Mouse (Mus musculus) layer of hippocampus, postnatal 25 days (tissue): ENCODE results near the gene Rftn1. TPM values are rescaled to one million over a fixed set of nuclear protein-coding genes. Genes with fewer than 3 reads are reported as not detected.

Experiments
- DNase-seq, 2 experiments: peaks; one replicate each; pipeline ENCODE4 v3.0.0; 2022; ENCODE audit warnings: mixed read lengths in 2 of 2, low spot score in 1 of 2; ENCODE audit errors: extremely low spot score in 1 of 2
- total RNA-seq, 2 experiments: library from RNA; stranded (reverse); gene quantifications; 2 replicates each; pipeline ENCODE4 v1.2.3; 2021

Rftn1 gene
- total RNA-seq, 2 experiments from 2014 or later = 14.2 to 14.7 TPM

- no peak for DNase-seq
Measured at GRCm38 (mm10) chr17:50205152-50205782, 14.8 kb upstream of the Rftn1 start.

GRCm38 (mm10) chr17:50201828-50202445 is 11.5 kb upstream of the Rftn1 start:
- no peak for DNase-seq

DNA sequence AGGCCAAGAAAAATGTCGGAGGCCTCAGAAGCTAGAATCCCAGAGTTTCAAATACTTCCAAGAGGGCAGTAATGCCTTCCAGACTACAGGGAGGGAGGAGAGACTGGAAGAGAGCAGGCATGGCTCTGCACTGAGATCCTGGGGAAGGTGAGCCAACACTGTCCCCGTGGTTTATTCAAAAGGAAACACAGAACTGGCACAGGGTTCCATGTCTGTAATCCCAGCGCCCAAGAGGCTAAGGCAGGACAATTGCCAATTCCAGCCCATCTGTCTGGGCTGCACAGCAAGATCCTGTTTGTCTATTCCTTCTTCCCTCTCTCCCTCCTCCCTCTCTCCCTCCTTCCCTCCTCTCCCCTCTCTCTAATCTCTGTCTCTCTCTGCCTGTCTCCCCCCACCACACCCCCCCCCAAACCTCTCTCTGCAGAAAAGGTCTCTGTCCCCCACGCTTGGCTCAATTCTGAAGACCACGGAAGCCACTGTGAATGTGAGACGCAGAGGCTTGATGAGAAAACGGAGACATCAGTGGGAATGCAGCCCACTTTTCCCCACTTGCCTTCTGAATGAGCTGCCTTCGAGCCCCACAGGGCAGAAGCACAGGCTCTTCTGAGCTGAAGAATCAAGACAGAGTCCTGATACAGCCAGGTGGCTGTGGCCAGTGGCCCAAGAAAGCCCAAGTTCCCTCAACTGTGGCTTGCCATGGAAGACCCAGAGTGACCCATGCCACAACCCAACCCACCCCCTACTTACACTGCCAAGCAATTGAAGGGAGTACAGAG is 8.8 kb upstream of the Rftn1 start:
- no peak for DNase-seq

DNA sequence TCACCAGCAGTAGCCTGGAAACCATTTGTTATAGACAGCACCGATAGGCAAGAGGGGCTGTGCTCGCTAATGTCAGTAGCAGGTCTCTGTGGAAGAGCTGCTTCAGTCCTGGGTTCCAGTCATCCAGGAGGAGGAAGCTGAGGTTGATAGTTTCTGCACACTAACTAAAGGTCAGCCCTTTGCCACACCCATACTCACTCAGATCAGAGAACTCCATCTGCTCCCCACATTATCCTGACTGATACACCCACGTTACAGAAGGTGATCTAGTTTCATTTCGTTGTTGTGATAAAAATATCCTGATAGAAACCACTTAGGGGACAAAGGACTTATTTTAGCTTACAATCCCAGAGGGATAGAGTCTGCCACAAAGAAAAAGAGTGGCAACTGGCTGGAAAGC is 7.1 kb upstream of the Rftn1 start:
- DNase-seq = no peak

DNA sequence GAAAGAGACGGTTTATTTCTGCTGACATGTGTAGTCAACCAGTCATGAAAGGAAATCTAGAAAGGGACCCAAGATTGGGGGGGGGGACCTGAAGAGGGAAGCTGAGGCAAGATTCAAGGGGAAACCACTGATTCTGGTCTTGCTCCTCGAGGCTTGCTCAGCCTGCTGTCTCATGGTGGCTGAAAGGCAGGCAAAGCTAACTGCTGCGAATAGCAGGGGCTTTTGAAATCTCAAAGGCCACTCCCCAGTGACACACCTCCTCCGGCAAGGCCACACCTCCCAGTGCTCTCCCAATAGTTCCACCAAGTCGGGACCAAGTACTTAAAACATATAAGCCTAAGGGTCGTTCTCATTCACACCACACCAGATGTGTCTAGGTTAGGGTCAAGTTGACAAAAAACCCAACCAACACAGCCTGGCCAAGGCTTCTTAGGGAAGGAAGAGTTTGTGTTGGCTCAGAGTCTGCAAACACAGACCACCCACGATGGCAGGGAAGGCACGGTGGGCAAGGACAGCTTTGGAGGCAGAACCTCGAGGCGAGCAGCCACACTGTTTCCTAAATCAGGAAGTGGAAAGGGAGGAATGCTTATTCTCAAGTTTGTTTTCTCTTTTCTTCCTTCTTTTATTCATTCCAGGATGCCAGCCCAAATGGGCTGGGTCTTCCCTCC is 5.7 kb upstream of the Rftn1 start:
- DNase-seq = no peak

GRCm38 (mm10) chr17:50195399-50195798 is 4.9 kb upstream of the Rftn1 start:
- no peak for DNase-seq

- DNase-seq = no peak
Measured at GRCm38 (mm10) chr17:50194541-50194940, 4.1 kb upstream of the Rftn1 start.

DNA sequence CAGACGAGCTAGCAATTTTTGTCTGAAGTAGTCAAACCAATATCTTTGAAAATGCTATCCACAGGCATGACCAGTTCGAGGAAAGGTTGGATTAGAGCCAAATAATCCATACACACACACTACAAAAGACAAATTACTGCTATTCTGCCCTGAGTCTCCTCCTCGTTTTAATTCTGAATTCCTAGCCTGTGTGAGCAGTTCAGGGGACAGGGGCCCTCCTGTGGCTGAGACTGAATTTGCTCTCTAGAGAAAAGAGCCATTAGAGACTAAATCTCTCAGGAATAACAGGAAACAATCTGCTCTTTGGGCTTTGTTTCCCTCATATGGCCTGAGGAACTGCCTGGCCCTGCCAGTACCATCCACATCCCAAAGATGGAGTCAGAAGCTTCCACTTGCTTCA is 3.2 kb upstream of the Rftn1 start:
- no peak for DNase-seq

- no peak for DNase-seq
Measured at GRCm38 (mm10) chr17:50192376-50192940, 2.0 kb upstream of the Rftn1 start.

DNA sequence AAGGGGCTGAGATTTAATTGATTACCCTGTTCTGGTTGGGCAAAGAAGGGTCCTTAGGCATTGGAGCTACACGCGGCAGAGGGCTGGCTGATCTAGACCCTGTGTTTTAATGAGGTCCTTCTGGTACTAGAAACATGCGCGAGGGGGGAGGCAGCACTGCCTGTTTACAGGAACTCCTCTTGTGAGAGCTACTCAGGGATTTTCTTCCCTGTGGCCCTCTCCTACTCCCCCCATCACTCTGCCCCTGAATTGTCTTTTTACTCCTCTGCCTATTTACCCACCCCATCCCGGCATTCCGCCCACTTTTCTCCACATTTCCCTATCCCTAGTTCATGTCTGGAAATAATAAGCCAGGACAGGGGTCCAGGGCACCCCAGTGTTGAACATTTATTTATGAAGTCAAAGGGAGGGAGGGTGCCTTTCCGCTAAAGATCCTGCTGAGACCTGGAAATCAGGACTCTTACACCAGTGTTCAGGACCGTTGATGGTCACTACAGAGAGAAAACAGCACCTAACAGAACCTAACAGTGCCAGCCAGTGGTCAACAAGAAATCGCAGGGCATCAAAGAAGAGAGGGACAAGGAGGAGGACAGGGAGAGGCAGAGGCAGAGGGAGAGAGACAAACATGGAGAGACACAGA is 964 bp upstream of the Rftn1 start:
- no peak for DNase-seq

GRCm38 (mm10) chr17:50189381-50190012 is 977 bp downstream of the Rftn1 start:
- peak in 1 of 2 experiments; percentile 35 for DNase-seq

DNA sequence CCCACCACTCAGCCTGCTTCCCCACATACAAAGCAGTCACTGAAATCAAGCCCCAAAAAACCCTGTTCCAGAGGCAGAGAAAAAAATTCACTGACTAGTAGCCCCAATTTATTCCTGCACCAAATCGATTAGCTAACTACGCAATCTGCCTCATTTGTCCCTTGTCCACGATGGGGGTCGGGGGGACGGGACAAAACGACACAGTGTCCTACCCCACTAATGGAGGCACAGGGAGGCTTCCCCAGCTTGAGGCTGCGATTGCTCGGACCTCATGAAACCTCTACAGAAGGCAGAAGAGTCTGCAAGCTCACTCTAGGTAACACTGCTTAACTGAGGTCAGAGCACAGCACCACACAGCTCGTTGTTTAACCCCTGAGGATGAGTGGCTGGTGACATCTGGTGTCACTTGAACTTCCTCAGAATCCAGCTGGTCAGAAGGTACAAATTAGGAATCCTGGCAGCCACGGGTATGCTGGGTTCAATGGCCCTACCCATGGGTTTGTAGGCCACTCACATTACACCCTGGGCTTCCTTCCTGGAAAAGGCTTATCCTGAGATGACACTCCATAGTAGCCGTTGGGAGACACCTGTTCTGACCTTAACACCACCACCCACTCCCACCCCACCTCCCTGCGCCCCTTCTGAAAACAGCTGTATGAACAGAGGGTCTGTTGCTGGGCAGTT is 1.7 kb downstream of the Rftn1 start:
- DNase-seq = no peak

GRCm38 (mm10) chr17:50185616-50186015 is 4.9 kb downstream of the Rftn1 start:
- no peak for DNase-seq

DNA sequence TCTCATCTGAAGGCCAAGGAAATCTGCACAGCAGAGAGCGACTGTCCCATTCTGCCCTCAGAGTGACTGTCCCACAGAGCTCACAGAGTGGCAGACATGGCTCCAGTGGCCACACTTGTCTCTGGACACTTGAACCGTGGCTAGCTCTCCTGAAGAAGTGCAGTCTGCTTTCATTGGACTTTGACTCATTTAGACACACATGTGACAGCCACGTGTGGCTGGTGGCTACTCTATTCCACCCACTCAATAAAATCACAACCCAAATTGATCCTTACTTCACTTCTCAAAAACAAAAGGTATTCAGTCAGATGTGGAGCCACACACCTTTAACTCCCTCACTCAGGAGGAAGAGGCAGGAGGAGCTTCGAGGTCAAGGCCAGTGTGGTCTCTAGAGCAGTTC is 5.4 kb downstream of the Rftn1 start:
- DNase-seq = no peak

DNA sequence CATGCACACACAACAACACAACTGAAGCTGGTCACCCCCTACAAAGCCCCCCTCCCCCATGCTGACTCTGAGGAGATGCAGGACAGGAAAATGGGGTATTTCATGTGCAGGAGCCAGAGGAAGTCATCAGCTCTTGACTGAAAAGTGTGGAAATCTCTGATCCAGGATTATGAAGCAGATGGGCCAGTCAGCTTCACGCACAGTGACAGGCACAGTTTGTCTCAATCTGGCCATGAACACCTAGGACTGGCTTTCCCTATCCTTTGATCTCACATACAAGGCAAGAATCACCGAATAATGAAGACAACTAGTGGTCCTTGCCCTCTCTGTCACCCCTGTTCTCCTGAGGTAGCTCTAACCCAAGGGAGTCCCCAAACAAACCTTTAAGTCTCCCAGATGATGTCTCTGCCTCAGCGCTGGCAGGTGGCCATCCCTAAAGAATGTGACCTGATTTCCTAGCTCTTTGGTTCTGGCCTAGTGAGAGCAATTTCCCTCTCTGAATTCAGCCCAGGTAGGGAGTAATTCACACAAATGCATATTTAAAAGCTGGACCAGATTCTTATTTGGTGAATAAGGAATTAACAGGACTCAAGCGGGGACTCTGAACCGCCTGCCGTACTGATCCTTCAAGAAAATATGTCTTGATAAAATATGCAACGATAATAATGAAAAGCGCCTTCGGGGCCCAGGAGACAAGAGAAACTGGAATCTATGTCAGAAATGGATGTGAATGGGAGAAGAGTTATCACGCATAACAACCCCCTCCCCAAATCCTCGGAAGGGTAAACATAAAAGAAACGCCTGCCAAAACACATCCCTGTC is 6.0 kb downstream of the Rftn1 start:
- DNase-seq = no peak

DNA sequence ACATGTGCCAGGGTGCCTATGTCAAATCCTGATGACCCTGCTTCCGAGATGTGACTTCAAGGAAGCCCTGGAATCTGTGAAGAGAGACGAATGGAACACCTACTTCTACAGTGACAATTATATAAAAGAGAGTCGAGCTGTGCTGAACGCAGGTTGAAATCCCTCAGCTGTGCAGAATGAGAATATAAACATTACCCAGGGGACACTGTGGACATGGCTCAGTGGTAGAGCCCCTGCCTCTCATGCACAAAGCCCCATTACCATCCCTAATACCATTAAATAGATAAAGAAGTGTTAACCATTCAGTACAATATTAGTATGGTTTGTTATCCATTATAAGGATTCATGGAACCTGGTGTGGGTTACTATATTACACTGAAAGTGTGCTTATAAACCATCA is 7.2 kb downstream of the Rftn1 start:
- no peak for DNase-seq

GRCm38 (mm10) chr17:50182542-50182951 is 7.9 kb downstream of the Rftn1 start:
- DNase-seq = no peak

DNA sequence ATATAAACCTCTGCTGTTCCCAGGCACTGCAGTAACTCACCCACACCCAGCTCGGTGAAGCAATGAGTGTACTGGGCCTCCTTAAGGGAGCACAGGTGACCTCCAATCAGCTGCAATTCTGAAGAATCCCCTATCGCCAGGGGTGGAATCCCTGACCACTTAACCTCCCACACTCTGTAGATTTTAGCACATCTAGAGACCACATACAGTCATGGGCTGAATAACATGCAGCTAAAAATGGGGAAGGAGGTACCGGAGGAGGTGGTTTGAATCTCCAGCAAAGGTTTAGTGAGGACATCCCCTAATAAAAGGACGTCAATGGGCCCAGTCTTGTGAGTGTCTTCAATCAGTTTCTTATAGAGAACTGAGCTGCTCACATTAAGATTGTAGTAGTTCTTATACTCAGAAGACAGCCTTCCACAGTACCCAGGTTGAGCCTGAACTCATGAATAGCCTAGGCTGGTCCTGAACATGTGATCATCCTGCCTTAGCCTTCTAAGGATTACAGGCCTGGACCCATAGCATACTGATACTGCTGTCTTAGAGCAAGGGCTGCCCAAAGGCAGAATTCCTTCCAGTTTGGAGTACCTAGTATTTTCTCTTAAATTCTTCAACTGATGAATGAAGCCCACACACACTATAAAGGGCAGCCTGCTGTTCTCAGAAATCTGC is 9.4 kb downstream of the Rftn1 start:
- DNase-seq = no peak
